Mouse (Mus musculus): Measurements from ENCODE around the gene Tns1.

DNA sequence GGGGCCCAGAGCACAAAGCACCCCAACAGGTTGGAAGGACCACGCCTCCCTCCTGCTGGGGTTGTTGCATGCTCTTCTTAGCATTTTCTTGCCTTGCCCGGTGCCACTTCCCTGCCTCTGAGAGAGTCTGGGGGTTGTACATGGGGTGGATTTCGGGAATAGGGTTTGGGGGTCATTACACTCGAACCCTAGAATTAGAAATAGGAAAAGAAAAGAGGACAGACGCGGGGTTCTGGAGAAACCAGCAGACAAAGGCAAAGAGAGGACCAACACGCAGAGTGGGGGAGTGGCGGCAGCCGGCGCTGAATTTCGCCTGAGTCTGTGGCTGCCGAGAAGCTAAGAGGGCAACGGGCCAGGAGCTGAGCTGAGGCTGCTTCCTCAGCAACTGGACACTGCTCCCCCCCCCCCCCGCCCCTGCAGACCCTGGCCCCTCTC lies 25.2 kb downstream of the Tns1 start:
- TF ChIP-seq CTCF (IDR thresholded peaks at IDR 0.05; ENCODE audit: low read depth, low read length) = no peak
- no peak for TF ChIP-seq POLR2A (IDR thresholded peaks at IDR 0.05; ENCODE audit: borderline replicate concordance, low read depth, low read length)

All from bone marrow macrophage, adult 2 months (primary cell).